Mouse (Mus musculus): ENCODE measurements at regions not wholly inside any gene's neighbourhood (a gene's known extent, or its start where the extent isn't known, plus 50 kb on each side); places are given as distances from the start of the nearest gene placed in this dataset.

DNA sequence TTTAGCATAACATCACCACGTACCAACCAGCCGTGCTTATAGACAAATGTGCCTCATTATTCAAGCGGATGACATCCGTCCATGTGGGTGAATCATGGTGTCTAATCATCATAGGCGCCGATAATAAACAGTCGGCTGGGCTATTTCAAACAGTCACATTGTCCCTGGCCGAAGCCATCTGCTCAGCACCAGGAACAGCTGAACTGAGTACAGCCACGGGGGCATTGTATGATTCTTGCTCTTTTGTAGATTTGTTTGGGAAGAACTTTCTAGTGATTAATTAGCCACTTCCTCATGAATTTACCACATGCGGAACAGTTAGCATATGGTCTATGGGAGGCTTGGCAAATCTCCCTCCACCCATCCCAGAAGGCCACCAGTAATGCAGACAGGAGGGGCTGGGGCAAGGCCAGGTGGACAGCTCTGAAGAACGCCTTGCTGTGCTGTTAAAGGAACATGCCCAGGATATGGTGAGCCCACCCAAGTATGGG lies 116.4 kb upstream of the Cops8 start:
- no peak for TF ChIP-seq CTCF (conservative IDR thresholded peaks at IDR 0.05; ENCODE audit: insufficient read depth, insufficient read length, low read depth, low read length)
- no peak for TF ChIP-seq POLR2A (IDR thresholded peaks at IDR 0.05; ENCODE audit: low read depth, low read length)

Data from kidney, adult 2 months (tissue).